Mouse (Mus musculus): ENCODE results near the gene Lmx1a. TPM values are rescaled to one million over a fixed set of nuclear protein-coding genes. Genes with fewer than 3 reads are reported as not detected.

The Lmx1a gene
- 0.18 and 0.21 TPM in 2 replicates for polyA plus RNA-seq (2011; ENCODE audit: insufficient read depth, insufficient read length, low read depth, missing spikeins)

GRCm38 (mm10) chr1:167689232-167689261 is at the start of gene Lmx1a:
Gene Lmx1a (plus strand): TSS chr1:167689237.
- H3K9ac ChIP-seq (ENCODE audit: low read depth, poor library complexity, severe bottlenecking): peak within 1 kb of the TSS; percentile 65
- no peaks in the 10 kb centered on the region for H3K36me3 ChIP-seq (ENCODE audit: control insufficient read depth, insufficient read depth, low read length, poor library complexity, severe bottlenecking)
- H3K27me3 ChIP-seq (ENCODE audit: control insufficient read depth, insufficient read depth, low read length, poor library complexity, severe bottlenecking): peaks cover 23% of the 10 kb centered on the region
- H3K27ac ChIP-seq (ENCODE audit: insufficient read depth, low read length): no peak within 1 kb of the TSS
- TF ChIP-seq CTCF (IDR thresholded peaks at IDR 0.05; ENCODE audit: low read depth, low read length) (no peak), POLR2A (IDR thresholded peaks at IDR 0.05; ENCODE audit: insufficient read depth, low read length) (no peak), EP300 (IDR thresholded peaks at IDR 0.05; ENCODE audit: insufficient read depth, low read depth, low read length) (no peak)
- no peaks in the 10 kb centered on the region for H3K9me3 ChIP-seq (replicated peaks; ENCODE audit: control insufficient read depth, insufficient read depth, low read length, poor library complexity, severe bottlenecking)
- H3K4me3 ChIP-seq (ENCODE audit: low read depth, low read length): peak within 1 kb of the TSS; percentile 67
- no peaks in the 10 kb centered on the region for H3K4me1 ChIP-seq (ENCODE audit: control insufficient read depth, insufficient read depth, low read length)

GRCm38 (mm10) chr1:167644866-167645537 is 44.0 kb upstream of the Lmx1a start:
- Histone ChIP-seq H3K4me3 (ENCODE audit: low read depth, low read length) (no peak overlapping the region), H3K9me3 (replicated peaks; ENCODE audit: control insufficient read depth, insufficient read depth, low read length, poor library complexity, severe bottlenecking) (no peaks in the 10 kb centered on the region), H3K27ac (ENCODE audit: insufficient read depth, low read length) (no peak overlapping the region), H3K36me3 (ENCODE audit: control insufficient read depth, insufficient read depth, low read length, poor library complexity, severe bottlenecking) (no peaks in the 10 kb centered on the region), H3K9ac (ENCODE audit: low read depth, poor library complexity, severe bottlenecking) (no peak overlapping the region), H3K27me3 (ENCODE audit: control insufficient read depth, insufficient read depth, low read length, poor library complexity, severe bottlenecking) (no peaks in the 10 kb centered on the region), H3K4me1 (ENCODE audit: control insufficient read depth, insufficient read depth, low read length) (no peaks in the 10 kb centered on the region)
- TF ChIP-seq CTCF (IDR thresholded peaks at IDR 0.05; ENCODE audit: low read depth, low read length) (peak; percentile 85), EP300 (IDR thresholded peaks at IDR 0.05; ENCODE audit: insufficient read depth, low read depth, low read length) (no peak)

- no peak overlapping the region for H3K9ac ChIP-seq (ENCODE audit: low read depth, poor library complexity, severe bottlenecking)
- H3K27me3 ChIP-seq (ENCODE audit: control insufficient read depth, insufficient read depth, low read length, poor library complexity, severe bottlenecking): no peaks in the 10 kb centered on the region
- no peak overlapping the region for H3K27ac ChIP-seq (ENCODE audit: insufficient read depth, low read length)
- TF ChIP-seq EP300 (IDR thresholded peaks at IDR 0.05; ENCODE audit: insufficient read depth, low read depth, low read length) (no peak), POLR2A (IDR thresholded peaks at IDR 0.05; ENCODE audit: insufficient read depth, low read length) (no peak), CTCF (IDR thresholded peaks at IDR 0.05; ENCODE audit: low read depth, low read length) (no peak)
- H3K4me3 ChIP-seq (ENCODE audit: low read depth, low read length): no peak overlapping the region
- peaks cover 1% of the 10 kb centered on the region for H3K4me1 ChIP-seq (ENCODE audit: control insufficient read depth, insufficient read depth, low read length)
- no peaks in the 10 kb centered on the region for H3K9me3 ChIP-seq (replicated peaks; ENCODE audit: control insufficient read depth, insufficient read depth, low read length, poor library complexity, severe bottlenecking)
- H3K36me3 ChIP-seq (ENCODE audit: control insufficient read depth, insufficient read depth, low read length, poor library complexity, severe bottlenecking): no peaks in the 10 kb centered on the region
Measured at GRCm38 (mm10) chr1:167648670-167649069, 40.4 kb upstream of the Lmx1a start.

GRCm38 (mm10) chr1:167649122-167649633 is 39.9 kb upstream of the Lmx1a start:
- Histone ChIP-seq H3K4me1 (ENCODE audit: control insufficient read depth, insufficient read depth, low read length) (peaks cover 1% of the 10 kb centered on the region), H3K27me3 (ENCODE audit: control insufficient read depth, insufficient read depth, low read length, poor library complexity, severe bottlenecking) (no peaks in the 10 kb centered on the region), H3K9ac (ENCODE audit: low read depth, poor library complexity, severe bottlenecking) (no peak overlapping the region), H3K36me3 (ENCODE audit: control insufficient read depth, insufficient read depth, low read length, poor library complexity, severe bottlenecking) (no peaks in the 10 kb centered on the region), H3K27ac (ENCODE audit: insufficient read depth, low read length) (no peak overlapping the region), H3K4me3 (ENCODE audit: low read depth, low read length) (no peak overlapping the region), H3K9me3 (replicated peaks; ENCODE audit: control insufficient read depth, insufficient read depth, low read length, poor library complexity, severe bottlenecking) (no peaks in the 10 kb centered on the region)
- no peak for TF ChIP-seq POLR2A (IDR thresholded peaks at IDR 0.05; ENCODE audit: insufficient read depth, low read length)
- TF ChIP-seq EP300 (IDR thresholded peaks at IDR 0.05; ENCODE audit: insufficient read depth, low read depth, low read length): no peak
- no peak for TF ChIP-seq CTCF (IDR thresholded peaks at IDR 0.05; ENCODE audit: low read depth, low read length)

- H3K9me3 ChIP-seq (replicated peaks; ENCODE audit: control insufficient read depth, insufficient read depth, low read length, poor library complexity, severe bottlenecking): no peaks in the 10 kb centered on the region
- H3K9ac ChIP-seq (ENCODE audit: low read depth, poor library complexity, severe bottlenecking): no peak overlapping the region
- H3K4me3 ChIP-seq (ENCODE audit: low read depth, low read length): no peak overlapping the region
- no peaks in the 10 kb centered on the region for H3K36me3 ChIP-seq (ENCODE audit: control insufficient read depth, insufficient read depth, low read length, poor library complexity, severe bottlenecking)
- H3K4me1 ChIP-seq (ENCODE audit: control insufficient read depth, insufficient read depth, low read length): peaks cover 1% of the 10 kb centered on the region
- TF ChIP-seq POLR2A (IDR thresholded peaks at IDR 0.05; ENCODE audit: insufficient read depth, low read length) (no peak), CTCF (IDR thresholded peaks at IDR 0.05; ENCODE audit: low read depth, low read length) (no peak)
- H3K27me3 ChIP-seq (ENCODE audit: control insufficient read depth, insufficient read depth, low read length, poor library complexity, severe bottlenecking): no peaks in the 10 kb centered on the region
- H3K27ac ChIP-seq (ENCODE audit: insufficient read depth, low read length): no peak overlapping the region
Measured at GRCm38 (mm10) chr1:167652336-167652735, 36.7 kb upstream of the Lmx1a start.

GRCm38 (mm10) chr1:167659065-167659464 is 30.0 kb upstream of the Lmx1a start:
- no peak overlapping the region for H3K27ac ChIP-seq (ENCODE audit: insufficient read depth, low read length)
- no peak overlapping the region for H3K9ac ChIP-seq (ENCODE audit: low read depth, poor library complexity, severe bottlenecking)
- no peaks in the 10 kb centered on the region for H3K27me3 ChIP-seq (ENCODE audit: control insufficient read depth, insufficient read depth, low read length, poor library complexity, severe bottlenecking)
- TF ChIP-seq POLR2A (IDR thresholded peaks at IDR 0.05; ENCODE audit: insufficient read depth, low read length) (no peak), EP300 (IDR thresholded peaks at IDR 0.05; ENCODE audit: insufficient read depth, low read depth, low read length) (no peak), CTCF (IDR thresholded peaks at IDR 0.05; ENCODE audit: low read depth, low read length) (no peak)
- H3K36me3 ChIP-seq (ENCODE audit: control insufficient read depth, insufficient read depth, low read length, poor library complexity, severe bottlenecking): no peaks in the 10 kb centered on the region
- no peaks in the 10 kb centered on the region for H3K4me1 ChIP-seq (ENCODE audit: control insufficient read depth, insufficient read depth, low read length)
- no peak overlapping the region for H3K4me3 ChIP-seq (ENCODE audit: low read depth, low read length)
- no peaks in the 10 kb centered on the region for H3K9me3 ChIP-seq (replicated peaks; ENCODE audit: control insufficient read depth, insufficient read depth, low read length, poor library complexity, severe bottlenecking)

All from ES-Bruce4 (cell line).